Mouse (Mus musculus) olfactory bulb, adult 2 months (tissue): Measurements from ENCODE around the gene Defb23.

Source experiments
- CTCF ChIP-seq: fragments of 200-500 bp; IDR thresholded peaks from 2 replicates; pipeline ENCODE4 v1.5.1; 2012; ENCODE audit warnings: low read depth, mild to moderate bottlenecking, low read length, moderate library complexity; ENCODE audit not compliant: insufficient read depth
- POLR2A ChIP-seq: fragments of 200-500 bp; IDR thresholded peaks from 2 replicates; pipeline ENCODE4 v1.6.1; 2012; ENCODE audit warnings: mild to moderate bottlenecking, low read depth, low read length, moderate library complexity; ENCODE audit not compliant: insufficient read depth

DNA sequence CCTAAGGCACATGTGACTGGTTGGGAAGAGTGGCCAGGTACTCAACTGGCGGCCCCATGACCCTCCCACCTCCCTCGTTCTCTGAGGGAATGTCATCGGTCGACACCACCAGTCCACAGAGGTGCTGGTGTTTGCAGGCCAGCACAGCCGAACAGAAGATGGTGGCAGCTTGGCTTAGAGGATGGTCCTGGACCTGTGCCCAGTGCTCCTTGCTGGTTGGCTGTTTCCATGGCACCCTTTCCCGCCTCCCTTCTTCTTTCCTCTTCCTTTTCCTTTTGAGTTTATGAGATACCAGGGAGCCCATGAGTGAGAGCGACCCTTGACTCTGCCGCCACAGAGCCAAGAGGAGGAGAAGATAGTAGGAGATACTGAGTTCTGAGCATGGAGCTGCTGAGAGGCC, 21.1 kb downstream of the Defb23 start:
- no peak for TF ChIP-seq POLR2A
- no peak for TF ChIP-seq CTCF
